Mouse (Mus musculus): ENCODE measurements around the gene Jund. TPM values are rescaled to one million over a fixed set of nuclear protein-coding genes. Genes with fewer than 3 reads are reported as not detected.

Gene Jund
- total RNA-seq, 2 experiments from 2014 or later = 221 to 289 TPM

DNA sequence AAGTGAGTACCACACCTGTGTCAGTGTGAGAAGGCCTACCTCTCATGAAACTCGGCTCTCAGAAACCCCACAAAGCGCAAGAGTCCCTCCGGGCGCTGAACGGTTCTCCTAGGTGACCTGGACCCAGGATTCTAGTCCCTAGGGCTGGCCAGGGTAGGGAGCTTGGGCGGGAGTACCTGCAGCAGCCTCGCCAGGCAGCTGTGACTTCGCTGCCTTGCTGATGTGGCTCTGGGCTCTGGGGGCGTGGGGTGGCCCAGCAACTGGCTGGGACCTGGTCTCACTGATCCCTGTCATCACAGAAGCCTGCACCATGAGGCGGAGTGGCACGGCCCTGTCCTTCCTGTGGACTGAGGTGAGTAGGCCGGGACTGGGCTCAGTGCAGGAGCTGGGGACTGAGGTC lies 25.5 kb downstream of the Jund start:
- DNase-seq (ENCODE audit: low spot score in 2 of 2) = no peak

DNA sequence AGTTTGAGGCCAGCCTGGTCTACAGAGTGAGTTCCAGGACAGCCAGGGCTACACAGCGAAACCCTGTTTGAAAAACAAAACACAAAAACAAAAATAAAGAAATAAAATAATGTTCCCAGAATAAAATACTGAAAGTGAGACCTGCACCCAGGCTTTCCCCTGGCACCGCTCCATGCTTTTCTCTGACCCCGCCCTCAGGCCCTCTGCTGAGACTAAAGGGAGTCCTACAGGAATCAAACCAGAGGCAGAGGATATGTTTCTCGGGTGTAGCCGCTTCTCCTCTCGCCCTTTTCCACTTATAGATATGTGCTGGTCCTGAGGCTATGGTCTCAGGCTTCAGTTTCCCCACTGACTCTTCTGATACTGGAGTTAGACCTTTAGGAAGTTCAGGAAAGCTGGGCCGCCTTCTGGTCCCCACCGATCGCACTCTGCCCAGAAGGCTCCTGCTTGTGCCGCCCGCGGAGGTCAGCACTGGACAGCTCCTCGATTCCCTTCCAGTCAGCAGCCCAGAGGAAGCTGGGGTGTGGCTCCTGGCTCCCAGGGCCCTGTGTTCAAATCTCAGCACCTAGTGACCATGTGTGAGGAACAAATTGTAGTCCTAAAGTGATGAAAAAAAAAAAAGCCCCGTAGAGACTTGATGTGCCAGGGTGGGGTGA lies 27.2 kb downstream of the Jund start:
- no peak for DNase-seq (ENCODE audit: low spot score in 2 of 2)

DNA sequence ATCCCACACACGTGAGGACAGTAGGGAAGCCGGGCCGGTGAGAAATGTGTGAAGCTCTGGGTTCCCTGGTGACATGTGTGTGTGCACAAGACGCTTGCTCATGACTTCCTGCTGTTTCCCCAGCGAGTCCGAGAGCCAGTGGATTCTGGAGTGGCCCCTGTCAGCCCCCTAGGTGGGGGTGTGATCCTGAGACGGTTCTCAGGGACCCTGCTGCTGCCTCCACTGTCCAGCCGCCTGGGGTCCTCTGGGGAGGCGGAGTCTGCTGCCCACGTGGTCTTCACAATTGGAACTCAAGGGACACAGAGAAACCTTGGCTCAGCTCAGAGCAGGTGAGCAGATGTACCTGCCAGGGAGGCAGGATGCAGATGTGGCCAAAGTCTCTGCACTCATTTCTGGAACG lies 28.0 kb downstream of the Jund start:
- no peak for DNase-seq (ENCODE audit: low spot score in 2 of 2)

DNA sequence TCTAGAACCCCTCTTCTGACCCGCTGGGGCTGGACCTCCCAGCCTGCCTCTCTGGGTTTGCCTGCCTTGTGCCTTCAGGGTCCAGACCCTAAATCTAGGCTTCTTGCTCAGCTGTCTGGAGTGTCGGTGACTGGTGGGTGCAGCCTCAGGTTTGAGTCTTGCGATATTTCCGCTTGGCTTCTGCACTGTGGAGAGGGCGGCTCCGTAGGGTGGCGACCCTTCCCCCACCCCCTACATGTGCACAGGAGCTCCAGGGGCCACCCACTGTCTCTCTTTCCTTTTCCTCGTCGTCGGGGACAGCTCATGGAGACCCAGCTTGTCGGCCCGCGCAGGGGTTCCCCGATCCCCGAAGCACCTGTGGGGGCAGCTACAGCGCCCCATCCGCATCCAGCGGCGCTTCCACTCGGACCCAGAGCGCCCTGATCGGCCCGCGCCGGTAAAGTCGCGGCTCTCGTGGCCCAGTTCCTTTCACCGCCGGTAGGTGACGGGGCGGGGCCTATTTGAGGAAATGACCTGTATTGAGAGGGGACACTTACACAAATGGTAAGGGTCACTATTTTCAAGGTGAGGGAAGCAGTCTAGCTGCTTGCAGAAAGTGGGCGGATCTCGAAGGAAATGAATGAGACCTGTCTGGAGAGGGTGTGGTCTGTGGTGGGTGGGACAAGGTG lies 31.2 kb downstream of the Jund start:
- no peak for DNase-seq (ENCODE audit: low spot score in 2 of 2)

DNA sequence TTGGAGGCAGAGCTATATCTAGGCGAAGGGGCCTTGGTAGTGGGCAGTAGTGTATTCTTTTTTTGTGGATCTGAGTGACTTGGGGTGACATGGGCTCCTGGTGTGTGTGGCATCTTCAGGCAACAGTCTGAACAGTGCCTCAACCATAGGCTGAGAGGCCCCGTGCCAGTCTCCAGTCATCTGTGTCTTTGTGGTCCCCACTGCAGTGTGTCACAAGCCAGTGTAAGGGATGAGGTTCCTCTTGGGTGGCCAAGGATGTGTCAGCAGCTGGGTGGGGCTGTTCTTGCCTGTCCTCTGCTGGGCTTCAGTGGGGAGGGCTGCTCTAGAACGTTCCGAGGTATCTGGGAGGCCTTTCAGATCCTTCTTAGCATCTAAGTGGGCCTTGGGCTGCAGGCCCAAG lies 32.2 kb downstream of the Jund start:
- DNase-seq (ENCODE audit: low spot score in 2 of 2) = no peak

DNA sequence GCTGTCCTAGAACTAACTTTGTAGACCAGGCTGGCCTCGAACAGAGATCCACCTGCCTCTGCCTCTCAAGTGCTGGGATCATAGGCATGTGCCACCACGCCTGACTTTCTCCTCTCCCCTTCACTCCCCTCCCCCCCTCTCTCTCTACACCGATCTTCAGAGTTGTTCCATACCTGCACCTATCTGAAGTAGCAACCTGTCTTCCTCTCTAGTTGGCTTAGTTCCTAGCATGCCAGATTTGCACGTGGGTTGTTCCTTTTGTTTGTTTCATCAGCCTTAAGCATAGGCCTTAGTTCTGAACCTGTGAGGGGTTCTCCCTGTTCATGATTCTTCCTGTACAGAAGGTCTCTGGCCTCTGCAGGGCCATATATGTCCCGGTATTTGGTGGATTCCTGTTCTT lies 39.0 kb downstream of the Jund start:
- DNase-seq (ENCODE audit: low spot score in 2 of 2) = no peak

DNA sequence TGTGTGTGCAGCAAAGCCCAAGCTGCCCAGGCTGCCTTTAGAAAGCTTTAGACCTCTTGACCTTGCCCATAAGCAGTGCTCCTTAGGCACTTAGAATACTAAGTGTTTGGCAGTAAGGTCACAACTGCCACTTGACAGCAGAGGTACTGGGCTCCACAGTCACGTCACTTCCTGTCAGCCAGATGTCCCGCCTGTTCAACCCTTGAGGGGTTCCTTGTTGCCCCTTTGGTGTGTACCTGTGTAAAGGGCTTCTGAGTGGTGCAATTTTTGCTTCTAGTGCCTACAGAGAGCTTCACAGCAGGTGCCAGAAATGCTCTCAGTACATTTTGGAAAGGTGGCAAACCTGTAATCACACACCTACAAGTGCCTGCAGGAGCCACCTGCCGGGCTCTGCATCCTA lies 39.5 kb downstream of the Jund start:
- DNase-seq (ENCODE audit: low spot score in 2 of 2) = no peak

DNA sequence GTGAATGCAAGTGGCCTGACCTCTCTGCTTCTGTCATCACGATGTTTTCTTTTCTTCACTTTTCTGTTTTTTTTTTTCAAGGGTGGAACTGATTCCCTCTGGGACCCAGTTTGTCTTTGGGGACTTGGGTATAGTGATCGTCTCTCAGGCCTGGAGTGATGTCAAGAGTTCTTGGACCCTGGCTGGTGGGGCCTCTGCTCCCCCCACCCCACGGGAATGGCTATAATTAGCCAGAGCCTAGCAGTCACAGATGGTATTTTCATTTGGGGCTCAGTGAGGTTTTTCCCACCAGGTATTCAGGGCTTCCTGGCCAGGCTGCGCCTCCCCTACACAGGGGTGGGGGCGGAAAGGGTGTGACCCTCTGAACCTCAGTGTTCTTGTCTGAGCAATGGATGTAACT lies 42.9 kb downstream of the Jund start:
- no peak for DNase-seq (ENCODE audit: low spot score in 2 of 2)

DNA sequence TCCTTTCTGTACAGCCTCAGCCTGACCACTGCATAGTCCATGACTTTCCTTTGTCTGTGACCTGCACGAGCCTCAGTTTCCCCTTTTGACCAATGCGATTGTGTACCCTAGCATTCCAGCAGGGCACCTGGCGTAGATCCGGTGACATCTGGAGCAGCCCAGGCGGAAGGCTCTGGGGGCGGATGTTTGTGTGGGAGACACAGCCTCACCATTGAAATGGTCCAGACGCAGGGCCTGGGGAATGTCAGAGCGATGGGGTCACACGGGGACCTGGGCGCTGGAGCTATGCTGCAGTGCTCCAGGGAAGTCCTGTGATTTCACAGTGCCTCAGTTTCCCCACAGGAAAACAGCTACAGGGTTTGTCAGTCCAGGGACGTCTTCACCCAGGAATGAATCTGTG lies 43.4 kb downstream of the Jund start:
- DNase-seq (ENCODE audit: low spot score in 2 of 2) = no peak

DNA sequence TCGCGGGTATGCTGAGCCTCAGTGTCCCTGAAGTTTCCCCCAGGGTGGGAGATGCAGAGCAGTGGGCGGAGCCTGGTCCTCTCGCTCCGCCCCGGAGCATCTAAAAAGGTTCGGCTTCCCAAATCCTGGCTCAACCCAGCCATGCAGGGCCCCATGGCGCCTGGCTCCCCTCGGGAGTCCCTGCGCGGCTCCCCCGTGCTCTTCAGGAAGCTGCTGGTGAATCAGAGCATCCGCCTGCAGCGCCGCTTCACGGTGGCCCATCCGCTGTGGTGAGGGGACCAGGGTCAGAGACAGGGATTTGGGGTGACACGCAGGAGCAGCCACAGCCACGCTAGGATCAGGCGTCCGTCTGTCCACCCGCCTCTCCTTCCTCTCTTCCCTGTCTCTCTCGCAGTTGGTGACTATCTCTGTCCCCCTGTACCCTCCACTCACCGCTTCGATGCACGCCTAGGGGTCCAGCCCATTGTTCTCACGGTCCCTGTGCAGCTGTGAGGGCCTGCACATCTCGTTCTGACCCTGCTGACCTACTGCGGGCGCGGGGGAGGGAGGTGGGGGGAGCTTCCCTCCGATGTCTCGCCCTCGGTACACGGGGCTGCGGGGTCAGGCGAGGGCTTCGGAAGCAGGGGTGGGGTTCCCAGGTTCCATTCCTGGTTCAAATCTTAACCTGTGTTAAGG lies 44.4 kb downstream of the Jund start:
- DNase-seq (ENCODE audit: low spot score in 2 of 2) = no peak

DNA sequence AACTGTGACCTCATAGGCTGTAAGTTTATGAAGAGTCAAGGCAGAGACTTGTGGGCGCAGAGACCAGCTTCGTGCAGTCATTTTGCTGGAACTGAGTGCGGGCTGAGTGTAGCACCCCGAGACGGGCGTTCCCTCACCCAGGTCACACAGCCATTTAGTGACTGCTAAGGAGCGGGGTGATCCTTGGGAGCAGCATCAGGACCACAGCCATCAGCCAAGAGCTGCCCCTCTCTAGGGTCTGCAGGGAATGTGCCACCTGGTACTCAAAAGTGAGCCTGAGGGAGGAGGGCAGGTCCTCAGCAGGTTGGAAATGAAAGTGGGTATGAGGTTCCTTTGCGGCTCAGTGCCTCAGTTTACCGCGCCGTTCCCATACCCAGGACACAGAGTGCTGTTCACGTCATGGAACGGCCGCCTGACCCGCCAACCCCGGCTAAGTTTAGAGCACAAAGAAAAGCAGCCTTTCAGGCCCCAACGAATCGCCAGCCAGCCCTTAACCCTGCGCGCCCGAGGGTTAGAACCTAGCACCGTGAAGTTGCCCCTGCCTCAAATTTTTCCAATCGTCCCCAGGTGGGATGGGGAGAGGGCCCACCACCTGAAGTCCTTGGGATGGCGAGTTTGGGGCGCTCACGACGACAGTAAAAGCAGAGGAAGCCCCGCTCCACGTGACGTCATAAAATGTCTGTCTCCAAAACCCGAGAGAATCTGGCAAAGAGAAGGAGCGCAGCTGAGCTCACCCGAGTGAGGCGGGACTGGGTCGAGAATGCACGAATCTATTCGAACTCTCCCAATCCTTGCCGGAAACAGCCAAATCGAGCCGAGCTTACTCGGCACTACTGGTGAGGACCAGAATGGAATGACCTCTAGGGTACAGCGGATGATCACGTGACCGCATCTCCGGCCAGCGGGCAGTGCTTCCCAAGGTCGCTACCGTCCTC lies 45.2 kb downstream of the Jund start:
- DNase-seq (ENCODE audit: low spot score in 2 of 2) = no peak

DNA sequence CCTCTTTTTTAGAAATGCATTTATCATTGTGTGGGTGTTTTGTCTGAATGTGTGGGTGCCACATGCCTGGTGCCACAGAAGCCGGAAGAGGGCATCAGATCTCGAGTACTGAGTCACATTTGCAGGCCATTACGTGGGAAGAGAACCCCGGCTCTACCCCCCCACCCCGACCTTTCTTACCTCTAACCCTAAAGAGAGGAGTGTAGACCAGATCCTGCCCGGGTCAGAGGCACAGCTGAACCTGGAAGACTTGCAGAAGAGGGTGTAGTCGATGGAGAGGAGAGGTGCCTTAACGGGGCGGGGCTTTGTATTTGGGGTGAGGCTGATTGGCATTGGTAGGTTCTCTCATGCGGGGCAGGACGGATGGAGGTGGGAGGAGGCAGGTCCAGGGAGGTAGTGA lies 46.1 kb downstream of the Jund start:
- DNase-seq (ENCODE audit: low spot score in 2 of 2) = no peak

DNA sequence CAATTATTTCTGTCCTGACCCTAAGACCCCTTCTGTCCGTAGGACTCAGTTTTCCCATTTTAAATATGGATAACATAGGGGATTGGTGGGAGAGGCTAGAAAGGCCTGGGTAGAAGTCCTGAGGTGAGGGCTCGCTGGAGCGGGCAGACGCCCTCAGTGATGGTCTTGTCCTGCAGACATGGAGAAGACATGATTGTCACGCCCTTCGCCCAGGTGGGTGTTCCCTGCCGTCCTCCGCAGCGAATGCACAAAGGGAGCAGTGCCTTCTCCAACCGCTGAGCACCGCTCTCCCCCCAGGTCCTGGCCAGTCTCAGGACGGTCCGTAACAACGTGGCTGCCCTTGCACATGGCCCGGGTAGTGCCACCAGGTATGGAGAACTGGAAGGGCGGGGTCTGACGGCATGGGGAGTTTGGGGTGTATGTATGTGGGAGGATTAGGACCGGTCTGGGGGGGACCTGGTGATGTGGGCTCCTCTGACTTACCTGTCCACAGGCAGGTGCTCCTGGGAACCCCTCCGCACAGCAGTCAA lies 47.0 kb downstream of the Jund start:
- no peak for DNase-seq (ENCODE audit: low spot score in 2 of 2)

DNA sequence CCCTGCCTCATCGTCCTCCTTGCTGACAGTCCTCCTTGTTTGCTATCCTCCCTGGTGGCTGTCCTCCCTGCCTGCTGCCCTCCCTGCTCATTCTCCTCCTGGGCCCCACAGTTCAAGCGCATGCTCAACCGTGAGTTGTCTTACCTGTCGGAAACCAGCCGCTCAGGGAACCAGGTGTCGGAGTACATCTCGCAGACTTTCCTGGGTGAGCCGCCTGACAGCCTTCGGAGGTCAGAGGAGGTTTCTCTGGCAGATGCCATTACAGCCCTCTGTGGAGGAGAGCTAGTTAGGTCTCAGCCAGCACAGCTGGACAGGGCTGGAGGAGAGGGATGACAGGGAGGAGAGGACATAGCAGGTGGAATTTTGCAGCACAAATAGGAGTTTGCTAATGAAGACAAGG lies 47.9 kb downstream of the Jund start:
- DNase-seq (ENCODE audit: low spot score in 2 of 2) = no peak

DNA sequence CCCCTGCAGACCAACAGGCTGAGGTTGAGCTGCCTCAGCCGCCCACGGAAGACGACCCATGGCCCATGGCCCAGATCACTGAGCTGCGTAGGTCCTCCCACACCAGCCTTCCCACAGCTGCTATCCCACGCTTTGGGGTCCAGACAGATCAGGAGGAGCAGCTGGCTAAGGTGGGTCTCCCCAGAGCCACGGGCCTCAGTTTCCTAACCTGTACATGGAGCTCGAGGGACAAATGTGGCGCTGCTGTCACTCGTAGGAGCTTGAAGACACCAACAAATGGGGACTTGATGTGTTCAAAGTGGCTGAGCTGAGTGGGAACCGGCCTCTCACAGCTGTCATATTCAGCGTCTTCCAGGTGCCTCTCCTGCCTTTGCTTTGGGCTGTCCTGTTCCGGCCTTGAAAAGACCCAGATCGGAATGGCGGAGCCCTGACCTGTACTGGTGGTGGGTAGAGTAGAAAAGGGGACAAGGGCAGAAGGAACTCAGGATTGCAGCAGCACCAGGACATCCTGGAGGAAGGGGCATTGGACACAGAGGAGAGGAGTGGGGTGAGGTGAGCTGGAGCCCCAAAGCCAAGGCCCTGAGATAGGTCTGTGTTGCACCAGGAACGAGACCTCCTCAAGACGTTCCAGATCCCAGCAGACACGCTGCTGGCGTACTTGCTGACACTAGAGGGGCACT lies 48.6 kb downstream of the Jund start:
- DNase-seq (ENCODE audit: low spot score in 2 of 2) = no peak

DNA sequence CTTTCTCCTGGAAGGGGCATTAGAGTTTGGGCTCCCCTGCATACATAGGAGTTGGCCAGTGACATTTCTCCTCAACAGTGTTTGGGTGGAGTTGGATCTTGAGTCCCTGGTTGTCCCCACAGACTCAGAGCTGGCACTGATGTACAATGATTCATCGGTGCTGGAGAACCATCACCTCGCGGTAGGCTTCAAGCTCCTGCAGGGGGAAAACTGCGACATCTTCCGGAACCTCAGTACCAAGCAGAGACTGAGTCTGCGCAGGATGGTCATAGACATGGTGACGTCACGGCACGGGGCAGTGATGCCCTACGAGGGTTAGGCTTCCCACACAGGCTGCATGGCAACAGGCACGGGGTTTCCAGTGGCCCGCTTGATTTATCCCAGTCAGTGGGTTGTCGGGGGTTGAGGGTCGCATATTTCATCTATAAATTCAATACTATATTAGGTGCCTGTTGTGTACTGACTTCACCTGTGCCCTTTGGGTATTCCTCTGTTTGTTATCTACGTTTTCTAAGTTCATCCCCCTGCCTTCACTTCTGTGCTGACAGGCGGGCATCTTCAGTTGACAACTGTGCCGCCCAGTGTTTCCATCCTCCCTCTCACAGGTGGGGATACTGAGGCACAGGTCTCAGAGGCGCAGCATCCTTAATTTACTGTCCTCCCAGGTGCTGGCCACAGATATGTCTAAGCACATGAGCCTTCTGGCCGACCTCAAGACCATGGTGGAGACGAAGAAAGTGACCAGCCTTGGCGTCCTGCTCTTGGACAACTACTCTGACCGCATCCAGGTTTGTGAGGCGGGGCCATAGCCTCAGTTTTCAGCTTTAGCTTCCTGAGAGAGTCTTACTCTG lies 49.7 kb downstream of the Jund start:
- no peak for DNase-seq (ENCODE audit: low spot score in 2 of 2)

DNA sequence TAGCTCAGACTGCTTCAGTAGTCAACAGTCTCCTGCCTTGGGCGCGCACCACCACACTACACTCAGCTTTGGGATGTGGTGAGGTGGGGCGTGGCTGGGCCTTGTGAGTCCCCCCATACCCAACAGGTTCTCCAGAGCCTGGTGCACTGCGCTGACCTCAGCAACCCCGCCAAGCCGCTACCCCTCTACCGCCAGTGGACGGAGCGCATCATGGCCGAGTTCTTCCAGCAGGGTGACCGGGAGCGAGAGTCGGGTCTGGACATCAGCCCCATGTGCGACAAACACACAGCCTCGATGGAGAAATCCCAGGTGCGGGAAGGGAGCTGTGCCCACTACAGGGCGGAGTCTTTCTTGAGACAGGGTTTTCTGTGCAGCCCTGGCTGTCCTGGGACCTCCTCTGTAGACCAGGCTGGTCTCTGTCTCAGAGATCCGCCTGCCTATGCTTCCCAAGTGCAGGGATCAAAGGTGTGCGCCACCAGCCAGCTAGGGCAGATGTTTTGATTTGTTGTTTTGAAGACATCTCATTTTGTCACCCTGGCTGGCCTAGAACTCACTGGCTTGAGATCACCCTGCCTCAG lies 50.4 kb downstream of the Jund start:
- DNase-seq (ENCODE audit: low spot score in 2 of 2) = no peak

Data from left cerebral cortex, adult 18-20 months (tissue).